Mouse (Mus musculus): ENCODE results near the gene Clk3. TPM values are rescaled to one million over a fixed set of nuclear protein-coding genes. Genes with fewer than 3 reads are reported as not detected.

The Clk3 gene
- 30.1 and 43.6 TPM in 2 replicates for polyA plus RNA-seq (2012; rRNA removed)

DNA sequence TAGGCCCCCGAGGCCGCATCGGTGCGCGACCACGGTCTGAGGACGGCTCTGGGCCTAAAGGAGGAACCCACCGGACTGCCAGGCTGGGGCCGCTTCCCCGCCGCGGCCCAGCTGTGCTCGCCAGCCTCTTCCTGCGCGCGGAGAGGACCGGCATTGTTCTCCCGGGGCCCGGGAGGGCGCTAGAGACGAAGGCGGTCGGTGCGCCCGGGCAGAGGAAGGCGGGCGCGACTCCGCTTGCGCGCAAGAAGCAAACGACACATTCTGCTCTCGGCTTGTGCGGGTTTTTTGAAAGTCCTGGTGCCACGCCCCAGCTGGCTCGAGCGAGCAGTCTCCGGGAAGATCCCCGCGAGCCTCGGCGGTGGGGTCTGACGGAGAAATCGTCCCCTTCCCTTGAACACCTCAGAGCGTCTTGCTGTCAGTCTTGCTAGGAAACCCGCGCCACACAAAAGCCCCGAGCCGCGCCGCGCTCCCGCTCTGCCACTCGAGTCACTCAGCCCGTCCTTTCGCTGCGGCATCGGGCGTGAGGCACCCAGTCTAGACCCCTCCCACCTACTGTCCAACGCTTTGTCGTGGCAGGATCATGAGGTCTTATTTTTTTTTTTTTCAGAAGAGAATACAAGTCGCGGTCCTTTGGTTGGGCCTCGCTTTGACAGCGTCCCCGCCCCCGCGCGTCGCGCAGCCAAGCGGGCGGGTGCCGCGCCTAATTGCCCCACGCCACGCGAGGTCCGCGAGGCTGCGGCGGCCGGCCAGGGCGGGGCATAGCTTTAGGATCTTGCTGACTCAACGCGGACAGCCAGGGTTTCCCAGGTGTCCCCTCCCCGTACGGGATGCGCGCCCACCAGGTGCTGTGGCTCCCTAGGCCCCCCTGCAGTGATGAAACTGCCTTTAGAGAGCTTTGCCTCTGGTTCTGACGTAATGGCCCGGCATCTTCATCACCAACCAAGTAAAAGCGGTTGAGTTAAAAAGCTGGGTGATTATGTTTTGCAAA lies at the start of gene Clk3:
TSS of gene Clk3 (minus strand) at position 497 of the 988 bp plus-strand sequence.

DNA sequence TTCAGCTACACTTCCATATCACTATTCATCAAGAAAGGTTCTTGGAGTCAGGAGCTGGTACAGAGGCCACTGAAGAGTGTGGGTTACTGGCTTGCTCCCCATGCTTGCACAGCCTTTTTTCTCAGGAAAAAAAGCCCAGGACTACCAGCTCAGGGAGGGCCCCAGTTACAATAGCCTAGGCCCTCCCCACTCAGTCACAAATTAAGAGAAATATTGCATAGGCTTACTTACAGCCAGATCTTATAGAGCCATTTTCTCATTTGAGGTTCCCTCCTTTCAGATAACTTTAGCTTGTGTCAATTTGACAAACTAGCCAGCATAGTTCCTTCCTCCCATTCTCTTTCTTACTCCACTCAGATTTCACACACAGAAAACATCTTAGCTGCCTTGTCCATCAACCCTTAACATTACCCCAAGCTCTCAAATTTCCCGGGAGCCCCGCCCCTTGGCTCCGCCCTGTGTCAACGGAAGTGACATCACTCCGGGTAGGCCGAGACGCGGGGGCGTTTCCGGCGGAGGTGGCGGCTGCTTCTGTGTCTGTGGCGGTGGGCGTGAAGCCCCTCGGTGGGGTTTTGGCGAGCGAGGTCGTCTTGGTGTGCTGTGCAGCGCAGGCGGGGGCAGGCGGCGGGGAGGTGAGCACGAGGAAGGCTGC lies 57.5 kb downstream of the Clk3 start, which contains the start of gene Edc3:
TSS of gene Edc3 (plus strand) at position 473 of the 652 bp plus-strand sequence.

Other genes starting within 250 kb of the Clk3 start
- 691 and 1,877 TPM in 2 replicates for gene Cox5a, start 244.6 kb downstream of the Clk3 start, polyA plus RNA-seq (2012; rRNA removed)
- 9.5 and 15.0 TPM in 2 replicates for gene Fam219b, start 228.3 kb downstream of the Clk3 start, polyA plus RNA-seq (2012; rRNA removed)
- 25.2 and 25.4 TPM in 2 replicates for gene Mpi, start 213.1 kb downstream of the Clk3 start, polyA plus RNA-seq (2012; rRNA removed)
- gene Scamp2, start 204.9 kb downstream of the Clk3 start, polyA plus RNA-seq (2012; rRNA removed), result 81.0 and 84.8 TPM in 2 replicates
- 9.4 and 12.5 TPM in 2 replicates for gene Ulk3, start 176.4 kb downstream of the Clk3 start, polyA plus RNA-seq (2012; rRNA removed)
- not detected in 2 replicates for gene Cplx3, start 159.6 kb downstream of the Clk3 start, polyA plus RNA-seq (2012; rRNA removed)
- 0.11 TPM in 1 of 2 replicates, not detected in the other for gene Lman1l, start 145.1 kb downstream of the Clk3 start, polyA plus RNA-seq (2012; rRNA removed)
- 31.6 and 41.5 TPM in 2 replicates for gene Csk, start 112.2 kb downstream of the Clk3 start, polyA plus RNA-seq (2012; rRNA removed)
- 0.21 TPM in 1 of 2 replicates, not detected in the other for gene Cyp1a2, start 82.2 kb downstream of the Clk3 start, polyA plus RNA-seq (2012; rRNA removed)
- gene Cyp1a1, start 77.9 kb downstream of the Clk3 start, polyA plus RNA-seq (2012; rRNA removed), result 0.16 and 0.34 TPM in 2 replicates
- 2.8 and 3.7 TPM in 2 replicates for gene Edc3, start 57.3 kb downstream of the Clk3 start, polyA plus RNA-seq (2012; rRNA removed)
- gene Arid3b, start 70.9 kb upstream of the Clk3 start, polyA plus RNA-seq (2012; rRNA removed), result 3.5 TPM in 2 replicates
- gene Ubl7, start 145.1 kb upstream of the Clk3 start, polyA plus RNA-seq (2012; rRNA removed), result 92.2 and 105 TPM in 2 replicates
- gene Sema7a, start 174.3 kb upstream of the Clk3 start, polyA plus RNA-seq (2012; rRNA removed), result 31.2 and 33.4 TPM in 2 replicates
- 0.85 and 0.94 TPM in 2 replicates for gene Cyp11a1, start 240.6 kb upstream of the Clk3 start, polyA plus RNA-seq (2012; rRNA removed)